ENCODE assay signal across 13 mouse cellular contexts in genomic region chr1:127541522-127541921, GRCm38 (mm10).
"Had no signal": no experiment of that assay in that cellular context is flagged by ENCODE, and none has a peak within 500 bp of the region (broad histone marks: within the 10 kb centered on the region; RNA-seq: fewer than 3 reads in every experiment).

No protein-coding gene starts in this region.

- H3K4me3 ChIP-seq: limb, embryonic 13.5 days; midbrain, embryonic 15.5 days; neural tube, embryonic 12.5 days had no signal

- H3K36me3 ChIP-seq: limb, embryonic 13.5 days; midbrain, embryonic 15.5 days; neural tube, embryonic 12.5 days had no signal

- H3K27ac ChIP-seq: kidney, postnatal 0 days; limb, embryonic 13.5 days; liver, embryonic 14.5 days; midbrain, embryonic 15.5 days; neural tube, embryonic 12.5 days had no signal

- DNase-seq: kidney, postnatal 36 days; lung, adult 18-20 months; lung, postnatal 36 days; retina, postnatal 1 day; right cerebral cortex, postnatal 4 days; spleen, adult 18-20 months; thymus, adult 18-20 months; thymus, postnatal 25 days had no signal

- H3K9me3 ChIP-seq: limb, embryonic 13.5 days; midbrain, embryonic 15.5 days; neural tube, embryonic 12.5 days had no signal

- H3K27me3 ChIP-seq: midbrain, embryonic 15.5 days had no signal
